Mouse (Mus musculus): Measurements from ENCODE around the gene 4930522H14Rik. TPM values are rescaled to one million over a fixed set of nuclear protein-coding genes. Genes with fewer than 3 reads are reported as not detected.

Gene 4930522H14Rik
- polyA plus RNA-seq (2014; fragmentation: Illumina TruSeq; extraction: RNeasy Lipid Tissue Mini Kit (QIAGEN cat#74804); ENCODE audit: insufficient read depth, low read depth, low replicate concordance) = not detected

GRCm38 (mm10) chr4:109531111-109531510 is at the start of gene 4930522H14Rik:
4930522H14Rik (minus strand) TSS chr4:109531297.

GRCm38 (mm10) chr4:109484621-109485020 is 46.5 kb downstream of the 4930522H14Rik start, which contains the start of gene Rnf11:
Rnf11 (minus strand) TSS chr4:109484728.

Other genes with a start within 250 kb of the 4930522H14Rik start
- 8.8 TPM for gene Ttc39a, start 124.7 kb downstream of the 4930522H14Rik start, polyA plus RNA-seq (2014; fragmentation: Illumina TruSeq; extraction: RNeasy Lipid Tissue Mini Kit (QIAGEN cat#74804); ENCODE audit: insufficient read depth, low read depth, low replicate concordance)
- 81.8 TPM for gene Rnf11, start 46.6 kb downstream of the 4930522H14Rik start, polyA plus RNA-seq (2014; fragmentation: Illumina TruSeq; extraction: RNeasy Lipid Tissue Mini Kit (QIAGEN cat#74804); ENCODE audit: insufficient read depth, low read depth, low replicate concordance)
- gene Cdkn2c, start 135.9 kb upstream of the 4930522H14Rik start, polyA plus RNA-seq (2014; fragmentation: Illumina TruSeq; extraction: RNeasy Lipid Tissue Mini Kit (QIAGEN cat#74804); ENCODE audit: insufficient read depth, low read depth, low replicate concordance) = 23.3 TPM
- gene Faf1, start 145.3 kb upstream of the 4930522H14Rik start, polyA plus RNA-seq (2014; fragmentation: Illumina TruSeq; extraction: RNeasy Lipid Tissue Mini Kit (QIAGEN cat#74804); ENCODE audit: insufficient read depth, low read depth, low replicate concordance) = 14.8 TPM

All from lung, adult 10 weeks (tissue).